Mouse (Mus musculus): ENCODE measurements around the gene Arl13b.

- TF ChIP-seq CTCF (IDR thresholded peaks at IDR 0.05; ENCODE audit: extremely low read depth, insufficient read depth, low read length) = peak; percentile 15; the same call in 1 of the 2 replicates
- no peak for TF ChIP-seq POLR2A (IDR thresholded peaks at IDR 0.05; ENCODE audit: extremely low read depth, insufficient read depth, low read length)
Measured at GRCm38 (mm10) chr16:62782229-62782628, 64.6 kb downstream of the Arl13b start.

Data from cortical plate, adult 2 months (tissue).